Mouse (Mus musculus): ENCODE measurements around the gene Fam205a2. TPM values are rescaled to one million over a fixed set of nuclear protein-coding genes. Genes with fewer than 3 reads are reported as not detected.
"Not testable (repeated sequence)": the region's sequence is repeated elsewhere in the genome, so short reads cannot be mapped to it uniquely, and the experiment has no call there.

Fam205a2 gene
- polyA plus RNA-seq (2012; rRNA removed) = not detected in 2 replicates

DNA sequence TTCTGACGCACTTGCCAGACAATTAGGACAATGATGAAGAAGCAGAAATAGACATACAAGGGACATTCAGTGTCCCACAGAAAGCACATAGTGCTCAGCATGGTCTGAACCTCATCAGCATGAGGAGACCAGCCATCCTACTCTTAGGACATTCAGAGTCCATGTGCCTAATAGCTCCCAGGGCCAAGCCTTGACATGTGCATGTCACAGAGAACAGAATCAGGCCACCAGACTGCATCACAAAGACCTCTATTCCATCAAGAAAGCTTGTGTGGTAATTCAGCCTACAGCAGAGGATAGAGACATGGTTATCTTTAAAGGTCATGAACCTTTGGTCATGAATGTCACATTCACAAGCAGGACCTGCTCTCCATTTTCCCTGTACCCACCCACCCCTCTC lies at the start of gene Fam205a2:
Fam205a2 (minus strand) TSS at position 101 of the 400 bp plus-strand sequence.
- not testable (repeated sequence) for H3K27ac ChIP-seq (ENCODE audit: insufficient read depth, low read depth, low read length); H3K36me3 ChIP-seq (ENCODE audit: control insufficient read depth, insufficient read depth, low read length); H3K4me1 ChIP-seq (ENCODE audit: control insufficient read depth, insufficient read depth, insufficient read length, low read length); H3K4me3 ChIP-seq (ENCODE audit: low read depth, low read length); H3K27me3 ChIP-seq (ENCODE audit: control insufficient read depth, insufficient read depth, low read length)
- no CpG with 5 or more reads among the region's 1 CpGs for WGBS

Other genes with a start within 250 kb of the Fam205a2 start
- gene Gm21953, start 233.9 kb downstream of the Fam205a2 start, polyA plus RNA-seq (2012; rRNA removed) = not detected in 2 replicates
- not detected in 2 replicates for gene Fam205a3, start 209.8 kb downstream of the Fam205a2 start, polyA plus RNA-seq (2012; rRNA removed)
- gene Gm21586, start 88.8 kb downstream of the Fam205a2 start, polyA plus RNA-seq (2012; rRNA removed) = not detected in 2 replicates
- not detected in 2 replicates for gene Gm2163, start 61.4 kb downstream of the Fam205a2 start, polyA plus RNA-seq (2012; rRNA removed)
- gene Gm10591, start 84.0 kb upstream of the Fam205a2 start, polyA plus RNA-seq (2012; rRNA removed) = 0.57 TPM in 1 of 2 replicates, not detected in the other
- 0.61 and 1.3 TPM in 2 replicates for gene Gm2564, start 101.5 kb upstream of the Fam205a2 start, polyA plus RNA-seq (2012; rRNA removed)
- gene Ccl27b, start 127.1 kb upstream of the Fam205a2 start, polyA plus RNA-seq (2012; rRNA removed) = not detected in 2 replicates
- gene Il11ra2, start 133.7 kb upstream of the Fam205a2 start, polyA plus RNA-seq (2012; rRNA removed) = not detected in 2 replicates
- not detected in 2 replicates for gene 4930578G10Rik, start 207.4 kb upstream of the Fam205a2 start, polyA plus RNA-seq (2012; rRNA removed)
- 6.3 and 7.7 TPM in 2 replicates for gene Ccl19, start 228.4 kb upstream of the Fam205a2 start, polyA plus RNA-seq (2012; rRNA removed)
- gene Ccl21a, start 245.8 kb upstream of the Fam205a2 start, polyA plus RNA-seq (2012; rRNA removed) = 31.7 and 33.1 TPM in 2 replicates

Measured in small intestine, adult 2 months (tissue).